Mouse (Mus musculus) ES-E14 (cell line): ENCODE results near the gene Plcb2.

ENCODE experiments used
- CHD2 ChIP-seq: IDR thresholded peaks from 2 replicates; pipeline ENCODE4 v1.6.1; 2014; ENCODE audit warnings: mild to moderate bottlenecking, low read depth, low read length, inconsistent platforms
- HCFC1 ChIP-seq: IDR thresholded peaks from 2 replicates; pipeline ENCODE4 v1.6.1; 2012; ENCODE audit warnings: low read length, inconsistent platforms, borderline replicate concordance; ENCODE audit not compliant: insufficient read depth
- MAFK ChIP-seq: IDR thresholded peaks from 2 replicates; pipeline ENCODE4 v1.6.1; 2014; ENCODE audit warnings: mild to moderate bottlenecking, low read depth, low read length, inconsistent platforms; ENCODE audit not compliant: insufficient read depth

- TF ChIP-seq CHD2 (no peak), HCFC1 (no peak), MAFK (no peak)
Observed at GRCm38 (mm10) chr2:118764875-118765274, 36.6 kb upstream of the Plcb2 start.
